Mouse (Mus musculus): Measurements from ENCODE around the gene Dnajb12. TPM values are rescaled to one million over a fixed set of nuclear protein-coding genes. Genes with fewer than 3 reads are reported as not detected.

Dnajb12 gene
- polyA plus RNA-seq, 1 experiment from 2014 or later, result 17.4 TPM

GRCm38 (mm10) chr10:59929205-59929604 lies 49.8 kb downstream of the Dnajb12 start:
- Histone ChIP-seq H3K36me3 (ENCODE audit: control insufficient read depth, insufficient read depth, low read length) (no peaks in the 10 kb centered on the region), H3K9ac (ENCODE audit: low read length) (no peak overlapping the region), H3K4me1 (replicated peaks; ENCODE audit: control insufficient read depth, insufficient read depth) (no peaks in the 10 kb centered on the region), H3K9me3 (ENCODE audit: control insufficient read depth, low read length) (no peaks in the 10 kb centered on the region), H3K27me3 (ENCODE audit: control insufficient read depth, insufficient read depth, low read length) (no peaks in the 10 kb centered on the region), H3K27ac (replicated peaks) (no peak overlapping the region), H3K4me3 (ENCODE audit: low read depth, low read length) (no peak overlapping the region), H3K4me2 (replicated peaks; ENCODE audit: low read depth) (no peak overlapping the region)
- DNase-seq (ENCODE audit: low spot score) (no peak), ATAC-seq (ENCODE audit: low FRiP score, low TSS enrichment) (no peak)
- WGBS, result 87% methylated on average over 7 of the region's 7 CpGs
- no peak for TF ChIP-seq CTCF (IDR thresholded peaks at IDR 0.05; ENCODE audit: low read depth)
- TF ChIP-seq EP300 (optimal IDR thresholded peaks at IDR 0.05), result no peak

DNA sequence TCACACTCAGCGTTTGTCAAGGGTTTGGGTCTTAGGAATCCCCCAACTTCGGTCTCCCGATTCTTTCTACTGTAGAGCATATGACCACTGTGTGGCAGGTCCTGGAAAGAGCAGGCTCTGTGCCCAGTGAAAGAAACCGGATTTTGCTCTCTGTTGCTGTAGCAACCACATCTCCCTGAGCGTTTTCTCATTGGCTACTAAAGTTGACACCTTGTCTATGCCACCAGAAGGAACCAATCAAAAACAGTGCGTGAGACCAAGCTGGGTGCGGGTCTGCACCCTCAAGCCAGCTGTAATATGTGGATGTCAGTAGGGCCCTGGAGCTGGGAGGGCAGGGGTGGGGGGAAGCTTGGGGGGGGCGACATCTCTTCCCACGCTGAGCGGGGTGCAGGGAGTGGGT lies 51.6 kb downstream of the Dnajb12 start:
- no peaks in the 10 kb centered on the region for H3K36me3 ChIP-seq (ENCODE audit: control insufficient read depth, insufficient read depth, low read length)
- no peak overlapping the region for H3K4me3 ChIP-seq (ENCODE audit: low read depth, low read length)
- ATAC-seq (ENCODE audit: low FRiP score, low TSS enrichment), result peak; percentile 38; the same call in 1 of the 2 replicates
- no peak overlapping the region for H3K27ac ChIP-seq (replicated peaks)
- no peaks in the 10 kb centered on the region for H3K9me3 ChIP-seq (ENCODE audit: control insufficient read depth, low read length)
- H3K9ac ChIP-seq (ENCODE audit: low read length), result no peak overlapping the region
- H3K4me2 ChIP-seq (replicated peaks; ENCODE audit: low read depth), result no peak overlapping the region
- H3K27me3 ChIP-seq (ENCODE audit: control insufficient read depth, insufficient read depth, low read length), result no peaks in the 10 kb centered on the region
- 43% methylated on average over 10 of the region's 10 CpGs for WGBS
- DNase-seq (ENCODE audit: low spot score), result no peak
- no peak for TF ChIP-seq CTCF (IDR thresholded peaks at IDR 0.05; ENCODE audit: low read depth)
- H3K4me1 ChIP-seq (replicated peaks; ENCODE audit: control insufficient read depth, insufficient read depth), result no peaks in the 10 kb centered on the region

DNA sequence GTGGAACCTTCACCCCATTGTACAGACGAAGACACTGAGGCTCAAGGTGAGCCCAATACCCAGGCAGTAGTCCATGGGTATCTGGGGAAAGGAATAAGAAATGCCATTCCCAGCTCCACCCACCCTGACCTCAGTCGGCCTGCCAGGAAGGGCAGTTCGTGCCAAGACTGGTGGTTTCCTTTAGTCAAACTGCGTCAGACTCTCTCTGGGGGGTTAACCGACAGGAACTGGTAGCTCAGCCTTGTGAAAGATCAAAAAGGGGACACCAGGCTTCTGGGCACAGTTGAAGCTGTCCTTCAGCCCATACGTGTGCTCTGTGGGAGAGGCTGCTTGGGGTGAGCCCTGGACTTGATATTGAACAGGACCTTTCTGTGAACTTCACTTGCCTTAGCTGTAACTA lies 53.2 kb downstream of the Dnajb12 start:
- WGBS, result 66% methylated on average over 6 of the region's 6 CpGs
- TF ChIP-seq CTCF (IDR thresholded peaks at IDR 0.05; ENCODE audit: low read depth) (no peak), EP300 (optimal IDR thresholded peaks at IDR 0.05) (no peak)
- DNase-seq (ENCODE audit: low spot score), result no peak

DNA sequence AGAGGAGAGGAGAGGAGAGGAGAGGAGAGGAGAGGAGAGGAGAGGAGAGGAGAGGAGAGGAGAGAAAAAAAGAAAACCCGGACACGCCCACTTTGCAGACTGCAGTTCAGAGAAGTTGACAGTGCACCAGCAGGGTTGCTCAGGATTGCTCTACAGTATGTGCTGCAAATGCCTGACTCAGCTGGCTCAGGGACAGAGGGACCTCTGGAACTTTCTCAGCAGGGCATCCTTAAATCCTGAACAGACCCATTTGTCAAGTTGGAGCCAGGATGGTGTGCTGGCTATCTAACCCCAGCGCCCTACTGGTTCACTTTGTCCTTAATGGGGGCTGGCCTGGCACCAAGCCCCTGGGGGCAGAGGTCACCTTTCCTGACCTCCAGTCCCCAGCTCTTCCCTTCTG lies 54.7 kb downstream of the Dnajb12 start:
- ATAC-seq (ENCODE audit: low FRiP score, low TSS enrichment) (no peak), DNase-seq (ENCODE audit: low spot score) (no peak)
- TF ChIP-seq EP300 (optimal IDR thresholded peaks at IDR 0.05) (no peak), CTCF (IDR thresholded peaks at IDR 0.05; ENCODE audit: low read depth) (no peak)
- WGBS, result 56% methylated on average over 3 of the region's 3 CpGs
- H3K9me3 ChIP-seq (ENCODE audit: control insufficient read depth, low read length), result no peaks in the 10 kb centered on the region
- no peaks in the 10 kb centered on the region for H3K27me3 ChIP-seq (ENCODE audit: control insufficient read depth, insufficient read depth, low read length)
- no peak overlapping the region for H3K4me3 ChIP-seq (ENCODE audit: low read depth, low read length)
- no peak overlapping the region for H3K27ac ChIP-seq (replicated peaks)
- no peak overlapping the region for H3K4me2 ChIP-seq (replicated peaks; ENCODE audit: low read depth)
- H3K4me1 ChIP-seq (replicated peaks; ENCODE audit: control insufficient read depth, insufficient read depth), result no peaks in the 10 kb centered on the region
- H3K9ac ChIP-seq (ENCODE audit: low read length), result no peak overlapping the region
- no peaks in the 10 kb centered on the region for H3K36me3 ChIP-seq (ENCODE audit: control insufficient read depth, insufficient read depth, low read length)

More for the DNA sequence above, 53.2 kb downstream of the Dnajb12 start:
- no peak overlapping the region for H3K27ac ChIP-seq (replicated peaks)
- no peak overlapping the region for H3K4me2 ChIP-seq (replicated peaks; ENCODE audit: low read depth)
- H3K4me3 ChIP-seq (ENCODE audit: low read depth, low read length), result no peak overlapping the region
- H3K4me1 ChIP-seq (replicated peaks; ENCODE audit: control insufficient read depth, insufficient read depth), result no peaks in the 10 kb centered on the region
- H3K36me3 ChIP-seq (ENCODE audit: control insufficient read depth, insufficient read depth, low read length), result no peaks in the 10 kb centered on the region
- no peak for ATAC-seq (ENCODE audit: low FRiP score, low TSS enrichment)
- no peaks in the 10 kb centered on the region for H3K9me3 ChIP-seq (ENCODE audit: control insufficient read depth, low read length)
- no peaks in the 10 kb centered on the region for H3K27me3 ChIP-seq (ENCODE audit: control insufficient read depth, insufficient read depth, low read length)
- H3K9ac ChIP-seq (ENCODE audit: low read length), result no peak overlapping the region

DNA sequence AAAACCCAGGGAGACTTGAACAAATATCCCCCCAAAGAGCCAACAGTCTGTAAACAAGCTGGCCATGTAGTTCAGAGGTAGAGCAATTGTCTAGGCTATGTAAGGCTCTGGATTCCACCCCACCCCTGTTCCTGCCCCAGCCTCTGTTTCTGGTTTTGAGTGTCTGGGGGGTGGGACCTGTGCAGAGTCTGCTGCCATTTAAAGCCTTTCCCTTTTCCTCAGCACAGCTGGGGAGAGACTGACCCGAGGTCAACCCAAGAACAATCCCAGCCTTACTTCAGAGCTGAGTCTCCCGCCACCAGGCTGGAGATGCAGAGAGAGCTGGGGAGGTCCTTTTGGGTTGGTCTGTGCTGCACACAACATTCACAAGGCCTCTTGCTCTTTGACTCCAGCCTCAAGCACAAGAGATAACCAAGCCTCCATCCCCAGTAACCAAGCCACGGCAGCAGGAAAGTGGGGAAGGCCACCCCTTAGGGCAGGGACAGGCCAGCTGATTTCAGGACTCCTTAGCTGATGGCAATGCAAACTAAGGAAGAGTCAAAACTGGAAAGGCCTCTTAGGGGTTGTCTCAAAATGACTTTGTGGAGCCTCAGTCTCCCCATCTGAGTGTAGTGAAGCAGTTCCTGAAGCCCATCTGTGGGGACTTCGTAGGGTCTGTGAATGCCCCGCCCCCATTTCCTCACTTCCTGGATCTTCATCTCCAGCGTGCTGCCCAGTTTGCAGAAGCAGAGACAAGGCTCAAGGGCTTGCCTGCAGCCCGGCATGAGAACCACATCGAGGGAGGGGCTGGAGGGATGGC lies 56.9 kb downstream of the Dnajb12 start:
- Histone ChIP-seq H3K4me1 (replicated peaks; ENCODE audit: control insufficient read depth, insufficient read depth) (no peaks in the 10 kb centered on the region), H3K27me3 (ENCODE audit: control insufficient read depth, insufficient read depth, low read length) (no peaks in the 10 kb centered on the region), H3K27ac (replicated peaks) (0 out of 2 replicates have a peak overlapping the region, but pooled peaks have one; percentile 18), H3K4me2 (replicated peaks; ENCODE audit: low read depth) (no peak overlapping the region), H3K9me3 (ENCODE audit: control insufficient read depth, low read length) (no peaks in the 10 kb centered on the region), H3K9ac (ENCODE audit: low read length) (no peak overlapping the region), H3K4me3 (ENCODE audit: low read depth, low read length) (no peak overlapping the region), H3K36me3 (ENCODE audit: control insufficient read depth, insufficient read depth, low read length) (no peaks in the 10 kb centered on the region)
- ATAC-seq (ENCODE audit: low FRiP score, low TSS enrichment) (0 out of 2 replicates have a peak, but pooled peaks have one; percentile 14), DNase-seq (ENCODE audit: low spot score) (no peak)
- TF ChIP-seq EP300 (optimal IDR thresholded peaks at IDR 0.05), result no peak
- 43% methylated on average over 8 of the region's 8 CpGs for WGBS

DNA sequence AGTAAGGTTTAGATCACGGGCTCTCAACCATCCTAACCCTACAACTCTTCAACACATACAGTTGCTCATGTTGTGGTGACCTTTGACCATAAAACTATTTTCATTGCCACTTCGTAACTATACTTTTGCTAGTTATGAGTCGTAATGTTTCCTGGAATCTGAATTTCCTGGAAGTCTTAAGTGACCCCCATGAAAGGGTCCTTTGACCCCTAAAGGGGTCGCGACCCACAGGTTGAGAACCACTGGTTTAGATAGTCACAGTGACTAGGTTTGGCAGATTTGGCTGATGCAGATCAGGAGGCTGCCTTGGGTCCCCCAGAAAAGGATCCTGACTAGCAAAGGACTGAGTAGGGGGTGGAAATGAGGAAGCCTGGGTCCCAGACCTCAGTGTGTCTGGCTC lies 59.3 kb downstream of the Dnajb12 start:
- WGBS, result 89% methylated on average over 5 of the region's 5 CpGs
- Histone ChIP-seq H3K27ac (replicated peaks) (no peak overlapping the region), H3K27me3 (ENCODE audit: control insufficient read depth, insufficient read depth, low read length) (no peaks in the 10 kb centered on the region), H3K4me2 (replicated peaks; ENCODE audit: low read depth) (no peak overlapping the region), H3K9ac (ENCODE audit: low read length) (no peak overlapping the region), H3K36me3 (ENCODE audit: control insufficient read depth, insufficient read depth, low read length) (no peaks in the 10 kb centered on the region), H3K4me3 (ENCODE audit: low read depth, low read length) (no peak overlapping the region), H3K4me1 (replicated peaks; ENCODE audit: control insufficient read depth, insufficient read depth) (peaks cover 9% of the 10 kb centered on the region; the same call in 1 of the 2 replicates), H3K9me3 (ENCODE audit: control insufficient read depth, low read length) (no peaks in the 10 kb centered on the region)
- no peak for DNase-seq (ENCODE audit: low spot score)
- no peak for TF ChIP-seq CTCF (IDR thresholded peaks at IDR 0.05; ENCODE audit: low read depth)
- no peak for TF ChIP-seq EP300 (optimal IDR thresholded peaks at IDR 0.05)
- ATAC-seq (ENCODE audit: low FRiP score, low TSS enrichment), result no peak

Measured in stomach, postnatal 0 days (tissue).